Mouse (Mus musculus) liver, adult 2 months (tissue): ENCODE data around the gene Tmeff1. TPM values are rescaled to one million over a fixed set of nuclear protein-coding genes. Genes with fewer than 3 reads are reported as not detected.

ENCODE experiments used
- DNase-seq: peaks from one replicate; pipeline ENCODE4 v3.0.0-alpha.2; 2011; ENCODE audit warnings: low read depth, low spot score; ENCODE audit errors: extremely low read depth
- H3K27ac ChIP-seq: fragments of 200-500 bp; replicated peaks from 2 replicates; pipeline ENCODE4 v1.5.1; 2012; ENCODE audit warnings: low read depth, mild to moderate bottlenecking, control low read depth, inconsistent platforms, low read length; ENCODE audit not compliant: insufficient read depth
- H3K27me3 ChIP-seq: fragments of 200-500 bp; 2 replicates; pipeline ENCODE4 v1.6.1; 2012; ENCODE audit warnings: mild to moderate bottlenecking, moderate library complexity, low read length, inconsistent platforms; ENCODE audit not compliant: control insufficient read depth, insufficient read depth
- H3K36me3 ChIP-seq: fragments of 200-500 bp; 2 replicates; pipeline ENCODE4 v1.6.1; 2012; ENCODE audit warnings: low read length, inconsistent platforms; ENCODE audit not compliant: control insufficient read depth, insufficient read depth
- H3K4me1 ChIP-seq: fragments of 200-500 bp; 2 replicates; pipeline ENCODE4 v1.6.1; 2011; ENCODE audit warnings: low read length; ENCODE audit not compliant: control insufficient read depth, insufficient read depth
- H3K4me3 ChIP-seq: fragments of 200-500 bp; 2 replicates; pipeline ENCODE4 v1.5.1; 2011; ENCODE audit warnings: low read depth, mild to moderate bottlenecking, control low read depth, low read length, moderate library complexity; ENCODE audit not compliant: insufficient read depth
- H3K79me2 ChIP-seq: fragments of 200-500 bp; 2 replicates; pipeline ENCODE4 v1.6.1; 2012; ENCODE audit warnings: inconsistent platforms, mild to moderate bottlenecking, low read length, moderate library complexity; ENCODE audit not compliant: control insufficient read depth, insufficient read depth
- H3K9ac ChIP-seq: fragments of 200-500 bp; 2 replicates; pipeline ENCODE4 v1.6.1; 2012; ENCODE audit warnings: low read depth, mild to moderate bottlenecking, control low read depth, inconsistent platforms, low read length
- CTCF ChIP-seq: fragments of 200-500 bp; IDR thresholded peaks from 2 replicates; pipeline ENCODE4 v1.5.1; 2011; ENCODE audit warnings: low read depth, low read length, control low read depth
- POLR2A ChIP-seq: fragments of 200-500 bp; IDR thresholded peaks from 2 replicates; pipeline ENCODE4 v1.6.1; 2011; ENCODE audit warnings: low read length, control low read depth; ENCODE audit not compliant: insufficient read depth; ENCODE audit errors: extremely low read depth
- WGBS: fragments of 180-500 bp; shearing (Covaris S2); methylation state at CpG from one replicate; pipeline ENCODE4 v1.1.7; 2018; 5-methylcytosine and 5-hydroxymethylcytosine counted together
- polyA plus RNA-seq: library from polyadenylated mRNA; depleted of rRNA; stranded (reverse); fragments of >200 nt; gene quantifications from 2 replicates; pipeline ENCODE4 v1.2.3, GENCODE M21; 2012
- total RNA-seq: library from RNA; depleted of rRNA; stranded (reverse); fragments of >200 nt; gene quantifications from 2 replicates; pipeline ENCODE4 v1.2.3, GENCODE M21; 2014

Tmeff1 gene
- total and polyA plus RNA-seq, 2 experiments: 0.09 TPM; not detected in 1

DNA sequence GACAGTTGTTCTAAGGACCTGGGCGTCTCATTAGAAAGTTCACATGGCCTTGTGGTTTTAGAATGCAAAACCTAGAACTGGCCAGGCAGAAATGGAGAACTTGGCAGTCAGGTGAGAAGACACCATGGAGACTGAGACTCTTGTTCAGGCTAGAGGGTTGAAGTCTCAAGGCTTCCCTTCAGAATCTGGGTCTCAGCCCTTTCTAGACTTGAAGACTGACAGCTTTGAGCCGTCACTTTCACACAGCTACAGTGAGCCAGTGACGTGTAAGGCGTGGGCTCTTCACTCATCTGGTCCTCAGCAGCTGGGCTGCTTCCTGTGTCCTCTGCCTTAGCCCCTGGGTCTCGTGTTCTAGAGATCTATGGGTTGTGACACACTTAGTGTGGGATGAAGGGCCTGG, 7.4 kb downstream of the Tmeff1 start:
- no peak for TF ChIP-seq CTCF
- no peak for TF ChIP-seq POLR2A
- H3K27ac ChIP-seq: no peak overlapping the region
- no peaks in the 10 kb centered on the region for H3K4me1 ChIP-seq
- H3K27me3 ChIP-seq: peaks cover 3% of the 10 kb centered on the region; the same call in 1 of the 2 replicates
- no peak overlapping the region for H3K4me3 ChIP-seq
- H3K36me3 ChIP-seq: no peaks in the 10 kb centered on the region
- no peak overlapping the region for H3K9ac ChIP-seq
- 74% methylated on average over 5 of the region's 5 CpGs for WGBS
- H3K79me2 ChIP-seq: no peaks in the 10 kb centered on the region
- no peak for DNase-seq

DNA sequence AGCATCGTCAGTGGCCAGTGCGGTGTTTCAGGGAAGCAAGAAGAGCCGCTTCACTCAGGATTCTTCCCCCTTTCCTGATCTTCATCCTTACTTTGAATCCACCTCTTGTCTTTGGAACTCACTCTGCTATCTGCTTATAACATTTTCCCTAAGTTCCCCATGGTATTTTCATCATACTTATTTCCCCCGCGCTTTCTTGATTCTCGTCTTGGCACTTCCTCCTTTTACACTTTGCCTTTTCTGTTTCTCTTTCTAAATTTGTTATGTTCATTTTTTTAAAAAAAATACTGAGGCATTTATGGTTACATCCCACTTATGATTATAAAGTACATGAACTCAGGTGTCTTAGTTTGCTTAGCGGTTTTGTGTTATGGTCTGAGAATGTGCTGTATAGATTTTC, 7.9 kb downstream of the Tmeff1 start:
- TF ChIP-seq POLR2A: no peak
- no peak for TF ChIP-seq CTCF
- Histone ChIP-seq H3K4me3 (no peak overlapping the region), H3K4me1 (no peaks in the 10 kb centered on the region), H3K79me2 (no peaks in the 10 kb centered on the region), H3K9ac (no peak overlapping the region), H3K27ac (no peak overlapping the region), H3K27me3 (peaks cover 3% of the 10 kb centered on the region; the same call in 1 of the 2 replicates), H3K36me3 (no peaks in the 10 kb centered on the region)
- peak; percentile 6 for DNase-seq
- WGBS: 91% methylated on average over 7 of the region's 7 CpGs

DNA sequence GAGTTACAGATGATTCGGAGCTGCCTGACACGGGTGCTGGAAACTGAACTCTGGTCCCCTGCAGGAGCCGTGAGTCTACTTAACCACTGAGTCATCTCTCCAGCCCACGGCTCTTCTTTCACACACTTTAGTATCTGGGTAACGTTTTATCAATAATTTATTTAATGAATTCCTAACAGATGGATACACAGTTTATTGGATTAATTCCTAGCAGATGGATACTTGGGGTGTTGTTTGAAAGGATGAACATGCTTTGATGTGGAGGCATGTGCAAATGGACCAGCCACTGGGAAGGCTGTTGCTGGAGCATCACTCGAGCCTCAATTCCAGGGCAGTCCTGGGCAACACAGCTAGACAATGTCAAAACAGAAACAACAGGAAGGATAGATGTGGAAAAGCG, 11.1 kb downstream of the Tmeff1 start:
- Histone ChIP-seq H3K9ac (no peak overlapping the region), H3K4me3 (no peak overlapping the region), H3K36me3 (no peaks in the 10 kb centered on the region), H3K27ac (no peak overlapping the region), H3K27me3 (no peaks in the 10 kb centered on the region), H3K79me2 (no peaks in the 10 kb centered on the region), H3K4me1 (no peaks in the 10 kb centered on the region)
- TF ChIP-seq CTCF (no peak), POLR2A (no peak)
- DNase-seq: no peak
- 95% methylated on average over 7 of the region's 7 CpGs for WGBS

DNA sequence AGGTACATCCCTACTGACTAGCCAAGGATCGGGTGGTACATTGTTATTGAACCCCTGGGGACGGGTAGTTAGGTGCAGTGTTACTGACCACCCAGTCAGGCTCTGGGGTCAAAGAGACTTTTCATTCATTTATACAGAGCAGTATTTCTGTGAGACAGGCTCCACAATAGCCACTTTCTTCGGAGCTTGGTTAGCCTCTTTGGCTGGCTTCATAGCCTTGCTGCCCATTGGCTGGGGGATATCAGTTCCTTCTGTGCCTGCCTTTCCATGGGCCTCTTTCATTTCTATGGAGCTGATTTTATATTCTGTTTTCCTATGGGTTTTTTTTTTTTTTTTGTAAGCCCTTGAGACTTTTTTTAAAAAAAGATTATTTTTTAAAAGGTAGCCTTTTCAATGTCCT, 20.7 kb downstream of the Tmeff1 start:
- Histone ChIP-seq H3K79me2 (no peaks in the 10 kb centered on the region), H3K36me3 (no peaks in the 10 kb centered on the region), H3K27ac (no peak overlapping the region), H3K4me3 (no peak overlapping the region), H3K9ac (no peak overlapping the region), H3K27me3 (no peaks in the 10 kb centered on the region), H3K4me1 (no peaks in the 10 kb centered on the region)
- 88% methylated on average over 3 of the region's 3 CpGs for WGBS
- DNase-seq: no peak
- TF ChIP-seq CTCF: no peak
- no peak for TF ChIP-seq POLR2A

DNA sequence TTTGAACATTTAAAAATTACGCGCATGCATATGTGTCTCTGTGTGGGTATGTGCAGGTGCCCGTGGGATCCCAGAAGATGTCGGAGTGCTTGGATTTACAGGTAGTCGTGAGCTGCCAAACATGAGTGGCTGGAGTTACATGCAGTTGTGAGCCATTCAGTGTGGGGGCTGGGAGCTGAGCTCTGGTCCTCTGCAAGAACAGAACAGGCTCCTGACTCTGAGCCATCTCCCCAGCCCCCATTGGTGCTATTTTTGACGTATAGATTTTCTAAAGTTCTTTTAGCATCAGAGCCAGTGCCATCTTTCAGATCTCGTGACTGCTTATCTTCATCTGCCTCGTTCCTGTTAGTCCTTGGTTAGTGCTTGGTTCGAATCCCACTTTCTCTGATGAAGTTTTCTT, 24.5 kb downstream of the Tmeff1 start:
- DNase-seq: no peak
- Histone ChIP-seq H3K36me3 (no peaks in the 10 kb centered on the region), H3K27me3 (no peaks in the 10 kb centered on the region), H3K4me3 (no peak overlapping the region), H3K9ac (no peak overlapping the region), H3K79me2 (no peaks in the 10 kb centered on the region), H3K27ac (no peak overlapping the region), H3K4me1 (no peaks in the 10 kb centered on the region)
- TF ChIP-seq POLR2A (no peak), CTCF (no peak)
- WGBS: 92% methylated on average over 9 of the region's 9 CpGs

DNA sequence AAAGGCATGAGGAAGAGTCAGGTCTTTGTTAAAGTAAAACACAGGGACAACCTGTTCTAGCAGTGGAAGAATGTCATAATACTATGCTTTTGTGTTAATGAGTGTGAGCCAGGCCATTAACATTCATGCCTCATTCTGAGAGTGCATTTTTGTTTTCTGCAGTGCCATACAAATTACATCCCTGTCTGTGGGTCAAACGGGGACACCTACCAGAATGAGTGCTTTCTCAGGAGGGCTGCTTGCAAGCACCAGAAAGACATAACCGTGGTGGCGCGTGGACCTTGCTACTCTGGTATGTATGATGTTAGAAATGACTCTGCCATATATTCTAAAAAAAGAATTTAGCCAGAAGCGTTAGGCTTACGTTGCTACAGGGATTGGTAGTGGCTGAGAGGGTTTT, 25.3 kb downstream of the Tmeff1 start:
- Histone ChIP-seq H3K4me3 (no peak overlapping the region), H3K36me3 (no peaks in the 10 kb centered on the region), H3K27ac (no peak overlapping the region), H3K79me2 (no peaks in the 10 kb centered on the region), H3K9ac (no peak overlapping the region), H3K4me1 (no peaks in the 10 kb centered on the region), H3K27me3 (no peaks in the 10 kb centered on the region)
- 95% methylated on average over 6 of the region's 6 CpGs for WGBS
- no peak for DNase-seq
- TF ChIP-seq POLR2A: no peak
- no peak for TF ChIP-seq CTCF
